In genomic region chr16:91898850-91899848, GRCm38 (mm10) we compare ENCODE assay signal across 9 mouse cellular contexts.
DNase-seq lines count a peak whose midpoint lies in the region; ATAC-seq and TF ChIP-seq lines count a peak whose summit lies in the region.
"Had no signal": no experiment of that assay in that cellular context is flagged by ENCODE, and none has a peak within 500 bp of the region (broad histone marks: within the 10 kb centered on the region; RNA-seq: fewer than 3 reads in every experiment).

No protein-coding gene starts in this region.

- no peak for ATAC-seq in embryonic facial prominence, embryonic 14.5 days (ENCODE audit: low read depth)
- ATAC-seq in limb, embryonic 15.5 days (ENCODE audit: insufficient number of reproducible peaks, low FRiP score, low TSS enrichment, low read depth), result 0 out of 2 replicates have a peak, but pooled peaks have one; percentile 18
- ATAC-seq in erythroblast, adult 5-6 weeks (replicated peaks; ENCODE audit: low FRiP score, poor library complexity, severe bottlenecking), result no peak

- in situ Hi-C loops in CH12.LX (cut with MboI; ENCODE audit: low pct_ligation_motif_present, low pct_unique_long_range_greater_than_20kb, low sequenced_read_pairs), result no loop called here

- peak; percentile 72 for DNase-seq in gastrocnemius, adult 18-20 months (ENCODE audit: low spot score)
- no peak for DNase-seq in gastrocnemius, postnatal 4 days (ENCODE audit: low spot score in 2 of 2)
- DNase-seq in CH12.LX (ENCODE audit: extremely low read depth), result peak; percentile 46
- peak; percentile 54 for DNase-seq in embryonic facial prominence, embryonic 14.5 days (ENCODE audit: low spot score)
- no peak for DNase-seq in MN1 (ENCODE audit: low spot score)
- DNase-seq in layer of hippocampus, adult 8-10 months (ENCODE audit: low spot score in 2 of 2), result no peak
- DNase-seq: adrenal gland, adult 2 months had no signal

- no peaks in the 10 kb centered on the region for H3K79me2 ChIP-seq in CH12.LX (replicated peaks; ENCODE audit: control insufficient read depth, extremely low read depth, insufficient read depth, poor library complexity, severe bottlenecking)

- TF ChIP-seq EP300 in CH12.LX (IDR thresholded peaks at IDR 0.05; ENCODE audit: low read length), result no peak

- H3K4me2 ChIP-seq in CH12.LX (ENCODE audit: insufficient read depth, low read depth, poor library complexity, severe bottlenecking), result no peak overlapping the region
- no peak overlapping the region for H3K4me2 ChIP-seq in embryonic facial prominence, embryonic 14.5 days (ENCODE audit: low read depth, low read length)
- H3K4me2 ChIP-seq in limb, embryonic 15.5 days, result no peak overlapping the region

- dilution Hi-C loops in CH12.LX (cut with MboI; ENCODE audit: extremely low pct_ligation_motif_present, extremely low pct_unique_long_range_greater_than_20kb, low sequenced_read_pairs), result no loop called here

- no peak for TF ChIP-seq POLR2A in CH12.LX (IDR thresholded peaks at IDR 0.05; ENCODE audit: low read depth, low read length)

- no peak; the same call in none of the 2 replicates for TF ChIP-seq RAD21 in CH12.LX (IDR thresholded peaks at IDR 0.05; ENCODE audit: low read depth, low read length)

- no peaks in the 10 kb centered on the region for H3K36me3 ChIP-seq in CH12.LX (replicated peaks in 1 of 2; ENCODE audit: control insufficient read depth in 1 of 2, insufficient read depth in 1 of 2, low read length in 1 of 2)
- no peaks in the 10 kb centered on the region for H3K36me3 ChIP-seq in embryonic facial prominence, embryonic 14.5 days (ENCODE audit: control insufficient read depth, insufficient read depth, low read length)
- H3K36me3 ChIP-seq in limb, embryonic 15.5 days, result no peaks in the 10 kb centered on the region

- 48% methylated on average over 22 of the region's 22 CpGs for WGBS in embryonic facial prominence, embryonic 14.5 days
- 49% methylated on average over 22 of the region's 22 CpGs for WGBS in limb, embryonic 15.5 days

- no peaks in the 10 kb centered on the region for H3K27me3 ChIP-seq in CH12.LX (replicated peaks)
- H3K27me3 ChIP-seq in embryonic facial prominence, embryonic 14.5 days (replicated peaks; ENCODE audit: control insufficient read depth, insufficient read depth, low read length), result no peaks in the 10 kb centered on the region
- no peaks in the 10 kb centered on the region for H3K27me3 ChIP-seq in limb, embryonic 15.5 days

- H3K4me3 ChIP-seq in CH12.LX (replicated peaks in 1 of 3; ENCODE audit: low read depth in 2 of 3, low read length in 2 of 3, poor library complexity in 1 of 3), result no peak overlapping the region
- H3K4me3 ChIP-seq in embryonic facial prominence, embryonic 14.5 days (ENCODE audit: low read depth, low read length), result no peak overlapping the region
- H3K4me3 ChIP-seq in limb, embryonic 15.5 days, result no peak overlapping the region

- TF ChIP-seq CTCF in CH12.LX (conservative IDR thresholded peaks at IDR 0.05 in 1 of 2, IDR thresholded peaks at IDR 0.05 in 1 of 2; ENCODE audit: low read depth in 2 of 2, low read length in 2 of 2), result peak in 1 of 2 experiments; percentile 13; a peak in 1 of 4 replicates

- peaks cover 5 to 16% of the 10 kb centered on the region in 2 experiments for H3K4me1 ChIP-seq in CH12.LX (ENCODE audit: control insufficient read depth in 1 of 2, insufficient read depth in 2 of 2)
- peaks cover 24% of the 10 kb centered on the region for H3K4me1 ChIP-seq in embryonic facial prominence, embryonic 14.5 days (ENCODE audit: control insufficient read depth, insufficient read depth, low read length)
- H3K4me1 ChIP-seq in limb, embryonic 15.5 days, result peaks cover 31% of the 10 kb centered on the region

- no peak overlapping the region for H3K9ac ChIP-seq in CH12.LX (ENCODE audit: insufficient read depth, low read depth)
- H3K9ac ChIP-seq in embryonic facial prominence, embryonic 14.5 days (ENCODE audit: low read depth, low read length), result no peak overlapping the region
- H3K9ac ChIP-seq in limb, embryonic 15.5 days, result no peak overlapping the region

- no peak overlapping the region for H3K27ac ChIP-seq in CH12.LX (ENCODE audit: insufficient read depth, low read depth)
- 0 out of 2 replicates have a peak overlapping the region, but pooled peaks have one; percentile 16 for H3K27ac ChIP-seq in embryonic facial prominence, embryonic 14.5 days (replicated peaks; ENCODE audit: low read depth, low read length)
- H3K27ac ChIP-seq in limb, embryonic 15.5 days, result 0 out of 2 replicates have a peak overlapping the region, but pooled peaks have one; percentile 13

- peaks cover 9% of the 10 kb centered on the region for H3K9me3 ChIP-seq in CH12.LX (replicated peaks; ENCODE audit: low read length)
- H3K9me3 ChIP-seq in embryonic facial prominence, embryonic 14.5 days (ENCODE audit: control insufficient read depth, low read length), result no peaks in the 10 kb centered on the region
- no peaks in the 10 kb centered on the region for H3K9me3 ChIP-seq in limb, embryonic 15.5 days

TF ChIP-seq in CH12.LX, 34 proteins besides CTCF, POLR2A, EP300 and RAD21:
- TF ChIP-seq JUND (conservative IDR thresholded peaks at IDR 0.05; ENCODE audit: low read depth, low read length) (no peak), KAT2A (IDR thresholded peaks at IDR 0.05; ENCODE audit: insufficient replicate concordance, low read length) (no peak), IRF4 (IDR thresholded peaks at IDR 0.05; ENCODE audit: low read depth, low read length) (peak; percentile 84), MYC (IDR thresholded peaks at IDR 0.05; ENCODE audit: low read depth, low read length) (peak; percentile 56; the same call in 1 of the 2 replicates), ELF1 (IDR thresholded peaks at IDR 0.05; ENCODE audit: low read depth, low read length) (no peak), HCFC1 (IDR thresholded peaks at IDR 0.05; ENCODE audit: low read depth, low read length) (no peak), CHD2 (IDR thresholded peaks at IDR 0.05; ENCODE audit: low read length) (no peak), MXI1 (IDR thresholded peaks at IDR 0.05; ENCODE audit: low read depth, low read length) (no peak; the same call in 1 of the 2 replicates), MEF2A (IDR thresholded peaks at IDR 0.05; ENCODE audit: borderline replicate concordance, low read depth, low read length) (no peak), PAX5 (IDR thresholded peaks at IDR 0.05; ENCODE audit: low read length) (no peak), SIN3A (IDR thresholded peaks at IDR 0.05; ENCODE audit: low read length) (no peak), SMC3 (IDR thresholded peaks at IDR 0.05; ENCODE audit: low read depth, low read length) (0 out of 2 replicates have a peak, but pooled peaks have one; percentile 6), MAX (IDR thresholded peaks at IDR 0.05; ENCODE audit: low read length) (peak; percentile 55), BHLHE40 (IDR thresholded peaks at IDR 0.05; ENCODE audit: low read depth, low read length) (peak; percentile 22; the same call in 1 of the 2 replicates)

Comparison
In these comparisons a context has a peak if more than half of its experiments do, and no peak if none do; other contexts are left out.
1. DNase-seq: peak in gastrocnemius, adult 18-20 months (single experiment), CH12.LX (single experiment) and embryonic facial prominence, embryonic 14.5 days (single experiment); none in gastrocnemius, postnatal 4 days (0 of 2), MN1 (single experiment) and layer of hippocampus, adult 8-10 months (0 of 2).